Mouse (Mus musculus) thymus, postnatal 0 days (tissue): ENCODE measurements around the gene Igsf8. TPM values are rescaled to one million over a fixed set of nuclear protein-coding genes. Genes with fewer than 3 reads are reported as not detected.

ENCODE experiments used
- DNase-seq: peaks from one replicate; pipeline ENCODE4 v3.0.0-alpha.2; 2015; ENCODE audit warnings: low spot score
- polyA plus RNA-seq: library from polyadenylated mRNA; unstranded; fragments of >200 nt; fragmentation: Nextera tagmentation; extraction: Ambion mirVana; gene quantifications from 2 replicates; pipeline ENCODE4 v1.2.1, GENCODE M21; 2015

Igsf8 gene
- polyA plus RNA-seq, 1 experiment from 2014 or later: 24.2 TPM

- no peak for DNase-seq
Measured at GRCm38 (mm10) chr1:172323298-172323697, 61.9 kb downstream of the Igsf8 start.

GRCm38 (mm10) chr1:172323801-172324359 is 62.4 kb downstream of the Igsf8 start:
- DNase-seq: no peak

GRCm38 (mm10) chr1:172324725-172325124 is 63.3 kb downstream of the Igsf8 start:
- peak; percentile 69 for DNase-seq

GRCm38 (mm10) chr1:172325680-172326535 is 64.5 kb downstream of the Igsf8 start:
- peak; percentile 72 for DNase-seq

GRCm38 (mm10) chr1:172326684-172327083 is 65.2 kb downstream of the Igsf8 start:
- DNase-seq: no peak

GRCm38 (mm10) chr1:172327206-172328001 is 66.0 kb downstream of the Igsf8 start:
- DNase-seq: no peak

- no peak for DNase-seq
Measured at GRCm38 (mm10) chr1:172328041-172328440, 66.6 kb downstream of the Igsf8 start.

- no peak for DNase-seq
Measured at GRCm38 (mm10) chr1:172328461-172328860, 67.0 kb downstream of the Igsf8 start.

GRCm38 (mm10) chr1:172329131-172329530 is 67.7 kb downstream of the Igsf8 start, which contains the start of gene Kcnj9:
Gene Kcnj9, minus strand, starts transcription at chr1:172329318.
- DNase-seq: no peak

GRCm38 (mm10) chr1:172329616-172330015 is 68.2 kb downstream of the Igsf8 start:
- DNase-seq: no peak

- DNase-seq: no peak
Measured at GRCm38 (mm10) chr1:172331422-172331947, 70.0 kb downstream of the Igsf8 start.

- DNase-seq: no peak
Measured at GRCm38 (mm10) chr1:172332925-172333324, 71.5 kb downstream of the Igsf8 start.

- no peak for DNase-seq
Measured at GRCm38 (mm10) chr1:172333512-172333911, 72.1 kb downstream of the Igsf8 start.

GRCm38 (mm10) chr1:172335804-172336203 is 74.4 kb downstream of the Igsf8 start:
- no peak for DNase-seq

GRCm38 (mm10) chr1:172337411-172338185 is 76.2 kb downstream of the Igsf8 start:
- no peak for DNase-seq

GRCm38 (mm10) chr1:172340729-172341321 is 79.4 kb downstream of the Igsf8 start, which contains the start of gene Kcnj10:
Gene Kcnj10, plus strand, starts transcription at chr1:172341210.
- DNase-seq: peak; percentile 81

GRCm38 (mm10) chr1:172341386-172341785 is 79.9 kb downstream of the Igsf8 start:
- DNase-seq: no peak

GRCm38 (mm10) chr1:172342729-172343128 is 81.3 kb downstream of the Igsf8 start:
- DNase-seq: no peak

GRCm38 (mm10) chr1:172343914-172344313 is 82.5 kb downstream of the Igsf8 start:
- no peak for DNase-seq

GRCm38 (mm10) chr1:172344820-172345219 is 83.4 kb downstream of the Igsf8 start:
- DNase-seq: no peak
